In genomic region chr4:134120192-134120805, GRCm38 (mm10) we compare ENCODE assay signal across 16 mouse cellular contexts. TPM values are rescaled to one million over a fixed set of nuclear protein-coding genes. Genes with fewer than 3 reads are reported as not detected.
DNase-seq lines count a peak whose midpoint lies in the region; ATAC-seq and TF ChIP-seq lines count a peak whose summit lies in the region.
"Had no signal": no experiment of that assay in that cellular context is flagged by ENCODE, and none has a peak within 500 bp of the region (broad histone marks: within the 10 kb centered on the region; RNA-seq: fewer than 3 reads in every experiment).

No protein-coding gene starts in this region.

- TF ChIP-seq POLR2A in bone marrow, adult 2 months (IDR thresholded peaks at IDR 0.05; ENCODE audit: borderline replicate concordance, control insufficient read depth, low read depth, low read length): no peak

- H3K27ac ChIP-seq in heart, embryonic 16.5 days (ENCODE audit: low read length): 0 out of 2 replicates have a peak overlapping the region, but pooled peaks have one; percentile 12
- peak overlapping the region; percentile 73 for H3K27ac ChIP-seq in bone marrow, adult 2 months (ENCODE audit: control insufficient read depth, insufficient read depth, low read depth, low read length, poor library complexity)
- H3K27ac ChIP-seq: hindbrain, embryonic 14.5 days had no signal

- H3K4me1 ChIP-seq in heart, embryonic 16.5 days (ENCODE audit: control insufficient read depth, insufficient read depth, low read length): peaks cover 2% of the 10 kb centered on the region; the same call in 1 of the 2 replicates
- H3K4me1 ChIP-seq in bone marrow, adult 2 months (ENCODE audit: control insufficient read depth, insufficient read depth, low read length): peaks cover 31% of the 10 kb centered on the region

- DNase-seq in heart, postnatal 14 days: no peak
- DNase-seq in 416B (ENCODE audit: low read depth): peak; percentile 72
- no peak for DNase-seq in lung, postnatal 36 days
- no peak for DNase-seq in layer of hippocampus, adult 11-12 months (ENCODE audit: low spot score)
- DNase-seq in kidney, adult 11 months: no peak
- DNase-seq: adrenal gland, adult 8-10 months; cerebellum, postnatal 36 days; gastrocnemius, postnatal 10 days; layer of hippocampus, adult 9-11 months had no signal

- H3K4me3 ChIP-seq in heart, embryonic 16.5 days (ENCODE audit: low read length): no peak overlapping the region
- H3K4me3 ChIP-seq in bone marrow, adult 2 months (replicated peaks; ENCODE audit: control insufficient read depth, low read depth, low read length): no peak overlapping the region
- H3K4me3 ChIP-seq: heart, embryonic 12.5 days; kidney, embryonic 15.5 days had no signal

- H3K36me3 ChIP-seq in heart, embryonic 16.5 days (ENCODE audit: control insufficient read depth, insufficient read depth): no peaks in the 10 kb centered on the region
- H3K36me3 ChIP-seq: heart, embryonic 12.5 days; kidney, embryonic 15.5 days had no signal

- H3K27me3 ChIP-seq in heart, embryonic 16.5 days (ENCODE audit: control insufficient read depth, insufficient read depth, low read length): no peaks in the 10 kb centered on the region
- H3K27me3 ChIP-seq: heart, embryonic 12.5 days; kidney, embryonic 15.5 days had no signal

- whole genome bisulfite sequencing in heart, embryonic 16.5 days: 77% methylated on average over 6 of the region's 6 CpGs
- 32% methylated on average over 6 of the region's 6 CpGs for WGBS in bone marrow, adult 2 months

- no peak for TF ChIP-seq CTCF in bone marrow, adult 2 months (IDR thresholded peaks at IDR 0.05; ENCODE audit: control insufficient read depth, insufficient read depth, low read length)

- ATAC-seq in heart, embryonic 16.5 days (replicated peaks; ENCODE audit: extremely low read depth, insufficient read depth, low FRiP score): no peak
- ATAC-seq in megakaryocyte, adult 5-6 weeks (ENCODE audit: poor library complexity, severe bottlenecking): peak; percentile 27
- ATAC-seq: forebrain, embryonic 16.5 days had no signal

- no peak overlapping the region for H3K9ac ChIP-seq in heart, embryonic 16.5 days (ENCODE audit: low read length)
- H3K9ac ChIP-seq: heart, embryonic 12.5 days; hindbrain, embryonic 14.5 days; kidney, embryonic 15.5 days had no signal

- no peaks in the 10 kb centered on the region for H3K9me3 ChIP-seq in heart, embryonic 16.5 days (replicated peaks; ENCODE audit: control insufficient read depth, low read length)
- H3K9me3 ChIP-seq: heart, embryonic 12.5 days; kidney, embryonic 15.5 days had no signal

- intact Hi-C loops in heart, postnatal 14 days (cut with DNase I): no loop called here

- H3K4me2 ChIP-seq in heart, embryonic 16.5 days (ENCODE audit: low read depth, low read length): no peak overlapping the region
- H3K4me2 ChIP-seq: heart, embryonic 12.5 days; hindbrain, embryonic 14.5 days; kidney, embryonic 15.5 days had no signal

RNA-seq across cellular contexts. Expression of gene Sh3bgrl3, which starts 8.3 kb away (rescaled TPM):
- 213 and 218 TPM in 2 replicates for polyA plus RNA-seq in heart, embryonic 16.5 days (2015; fragmentation: Nextera tagmentation; extraction: Ambion mirVana)
- total RNA-seq in heart, postnatal 14 days (2021): 10 to 100 TPM; 47.4 to 51.4 TPM
- 299 and 416 TPM in 2 replicates for polyA plus RNA-seq in bone marrow, adult 2 months (2011; ENCODE audit: insufficient read depth, insufficient read length, low replicate concordance, missing spikeins)
- total RNA-seq in megakaryocyte, adult 5-6 weeks (2015): 1,305 and 1,385 TPM in 2 replicates
- total RNA-seq in megakaryocyte, adult 5-6 weeks (2017): 523 and 622 TPM in 2 replicates

RNA-seq across cellular contexts. Expression of gene Ubxn11, which starts 17.9 kb away (rescaled TPM):
- 3.5 and 3.9 TPM in 2 replicates for polyA plus RNA-seq in heart, embryonic 16.5 days (2015; fragmentation: Nextera tagmentation; extraction: Ambion mirVana)
- total RNA-seq in heart, postnatal 14 days (2021): 1 to 10 TPM; 1.4 to 1.7 TPM
- polyA plus RNA-seq in bone marrow, adult 2 months (2011; ENCODE audit: insufficient read depth, insufficient read length, low replicate concordance, missing spikeins): 3.3 and 13.7 TPM in 2 replicates
- 0.89 and 1.8 TPM in 2 replicates for total RNA-seq in megakaryocyte, adult 5-6 weeks (2015)
- 1.7 and 2.9 TPM in 2 replicates for total RNA-seq in megakaryocyte, adult 5-6 weeks (2017)

RNA-seq across cellular contexts. Expression of gene Cd52, which starts 25.4 kb away (rescaled TPM):
- 16.6 and 28.6 TPM in 2 replicates for polyA plus RNA-seq in heart, embryonic 16.5 days (2015; fragmentation: Nextera tagmentation; extraction: Ambion mirVana)
- total RNA-seq in heart, postnatal 14 days (2021): 10 to 100 TPM in 1 of 2 experiments, 1 to 10 TPM in 1; 3.5 to 10.3 TPM
- polyA plus RNA-seq in bone marrow, adult 2 months (2011; ENCODE audit: insufficient read depth, insufficient read length, low replicate concordance, missing spikeins): 270 and 801 TPM in 2 replicates
- total RNA-seq in megakaryocyte, adult 5-6 weeks (2015): 2,426 and 2,524 TPM in 2 replicates
- total RNA-seq in megakaryocyte, adult 5-6 weeks (2017): 3,236 and 3,524 TPM in 2 replicates

RNA-seq across cellular contexts. Expression of gene Crybg2, which starts 59.7 kb away (rescaled TPM):
- 0.37 and 0.91 TPM in 2 replicates for polyA plus RNA-seq in heart, embryonic 16.5 days (2015; fragmentation: Nextera tagmentation; extraction: Ambion mirVana)
- total RNA-seq in heart, postnatal 14 days (2021): under 1 TPM in 1 of 2 experiments, not detected in 1; 0.24 TPM
- 4.6 TPM in 1 of 2 replicates, not detected in the other for polyA plus RNA-seq in bone marrow, adult 2 months (2011; ENCODE audit: insufficient read depth, insufficient read length, low replicate concordance, missing spikeins)
- total RNA-seq in megakaryocyte, adult 5-6 weeks (2015): 1.1 and 1.9 TPM in 2 replicates
- total RNA-seq in megakaryocyte, adult 5-6 weeks (2017): 0.04 and 0.15 TPM in 2 replicates
- total RNA-seq: adrenal gland, adult 8-10 months; gastrocnemius, postnatal 10 days had no signal

Comparison
In these comparisons a context has a peak if more than half of its experiments do, and no peak if none do; other contexts are left out.
1. RNA of gene Sh3bgrl3, which starts 8.3 kb away (total RNA-seq): 523 to 1,385 TPM in megakaryocyte, adult 5-6 weeks; 47.4 to 51.4 TPM in heart, postnatal 14 days; every median in the first group is over 4 times any median in the second.
2. RNA of gene Cd52, which starts 25.4 kb away (total RNA-seq): 2,426 to 3,524 TPM in megakaryocyte, adult 5-6 weeks; 3.5 to 10.3 TPM in heart, postnatal 14 days; every median in the first group is over 100 times any median in the second.